Mouse (Mus musculus) T-helper 17 cell (primary cell): ENCODE results near the gene Smtnl1.

Source experiments
- in situ Hi-C, 2 experiments: fragments of 300-600 bp; cut with MboI, MseI; formaldehyde crosslinking; loops; 1 replicate in 1 of 2; 2 replicates in 1 of 2; pipeline ENCODE4 v1.15.1; 2025; ENCODE audit warnings: high pct_unique_total_duplicates in 2 of 2

Smtnl1 gene

GRCm38 (mm10) chr2:84822552-84822951, at the start of gene Smtnl1:
Gene Smtnl1 (minus strand): TSS chr2:84822652.
- in situ Hi-C loops, result no loop called here

- in situ Hi-C loops, result no loop called here
Measured at GRCm38 (mm10) chr2:84870623-84871160, 48.2 kb upstream of the Smtnl1 start.

GRCm38 (mm10) chr2:84868977-84869376, 46.5 kb upstream of the Smtnl1 start:
- in situ Hi-C loops, result no loop called here

GRCm38 (mm10) chr2:84868521-84868943, 46.1 kb upstream of the Smtnl1 start:
- in situ Hi-C loops, result no loop called here

- in situ Hi-C loops, result no loop called here
Measured at GRCm38 (mm10) chr2:84865616-84866571, 43.4 kb upstream of the Smtnl1 start.

- in situ Hi-C loops, result no loop called here
Measured at GRCm38 (mm10) chr2:84862231-84862630, 39.8 kb upstream of the Smtnl1 start.

GRCm38 (mm10) chr2:84861430-84861829, 39.0 kb upstream of the Smtnl1 start:
- in situ Hi-C loops, result no loop called here

GRCm38 (mm10) chr2:84859991-84860780, 37.7 kb upstream of the Smtnl1 start:
- in situ Hi-C loops, result no loop called here

- in situ Hi-C loops, result no loop called here
Measured at GRCm38 (mm10) chr2:84858551-84858950, 36.1 kb upstream of the Smtnl1 start.

GRCm38 (mm10) chr2:84855732-84856131, 33.3 kb upstream of the Smtnl1 start:
- in situ Hi-C loops, result no loop called here

- in situ Hi-C loops, result no loop called here
Measured at GRCm38 (mm10) chr2:84851130-84852040, 28.9 kb upstream of the Smtnl1 start.

- in situ Hi-C loops, result no loop called here
Measured at GRCm38 (mm10) chr2:84850407-84851129, 28.1 kb upstream of the Smtnl1 start.

- in situ Hi-C loops, result no loop called here
Measured at GRCm38 (mm10) chr2:84845226-84845625, 22.8 kb upstream of the Smtnl1 start.

GRCm38 (mm10) chr2:84843654-84844053, 21.2 kb upstream of the Smtnl1 start:
- in situ Hi-C loops, result no loop called here

GRCm38 (mm10) chr2:84841905-84842304, 19.5 kb upstream of the Smtnl1 start:
- in situ Hi-C loops, result no loop called here

- in situ Hi-C loops, result no loop called here
Measured at GRCm38 (mm10) chr2:84840748-84841563, 18.5 kb upstream of the Smtnl1 start.

- in situ Hi-C loops, result no loop called here
Measured at GRCm38 (mm10) chr2:84840016-84840747, 17.7 kb upstream of the Smtnl1 start.
